Mouse (Mus musculus): Measurements from ENCODE around the gene Anks3. TPM values are rescaled to one million over a fixed set of nuclear protein-coding genes. Genes with fewer than 3 reads are reported as not detected.

The Anks3 gene
- polyA plus RNA-seq, 1 experiment from 2014 or later = 63.0 TPM

GRCm38 (mm10) chr16:4907386-4907785 is 56.6 kb downstream of the Anks3 start:
- Histone ChIP-seq H3K4me1 (replicated peaks) (peaks cover 12% of the 10 kb centered on the region), H3K9me3 (no peaks in the 10 kb centered on the region), H3K9ac (replicated peaks) (0 out of 2 replicates have a peak overlapping the region, but pooled peaks have one; percentile 27), H3K4me2 (no peak overlapping the region), H3K27ac (0 out of 2 replicates have a peak overlapping the region, but pooled peaks have one; percentile 7), H3K4me3 (replicated peaks) (no peak overlapping the region), H3K36me3 (peaks cover 53% of the 10 kb centered on the region), H3K27me3 (no peaks in the 10 kb centered on the region)
- no peak for ATAC-seq (ENCODE audit: insufficient number of reproducible peaks, insufficient read depth, low FRiP score, low TSS enrichment, low read depth)
- WGBS = 76% methylated on average over 2 of the region's 2 CpGs

- no peak overlapping the region for H3K4me2 ChIP-seq
- H3K27me3 ChIP-seq = no peaks in the 10 kb centered on the region
These were observed 57.4 kb downstream of the Anks3 start for GRCm38 (mm10) chr16:4906559-4906958.

GRCm38 (mm10) chr16:4905591-4905990 is 58.4 kb downstream of the Anks3 start:
- H3K27ac ChIP-seq = peak overlapping the region; percentile 35; the same call in 1 of the 2 replicates

More at GRCm38 (mm10) chr16:4906559-4906958, 57.4 kb downstream of the Anks3 start:
- Histone ChIP-seq H3K4me1 (replicated peaks) (peaks cover 12% of the 10 kb centered on the region), H3K36me3 (peaks cover 45% of the 10 kb centered on the region), H3K27ac (no peak overlapping the region), H3K4me3 (replicated peaks) (no peak overlapping the region), H3K9ac (replicated peaks) (no peak overlapping the region), H3K9me3 (no peaks in the 10 kb centered on the region)
- ATAC-seq (ENCODE audit: insufficient number of reproducible peaks, insufficient read depth, low FRiP score, low TSS enrichment, low read depth) = no peak

GRCm38 (mm10) chr16:4904878-4905277 is 59.1 kb downstream of the Anks3 start:
- WGBS = 78% methylated on average over 3 of the region's 3 CpGs
- H3K36me3 ChIP-seq = peaks cover 28% of the 10 kb centered on the region
- H3K4me1 ChIP-seq (replicated peaks) = peaks cover 12% of the 10 kb centered on the region
- H3K9me3 ChIP-seq = no peaks in the 10 kb centered on the region
- no peaks in the 10 kb centered on the region for H3K27me3 ChIP-seq
- H3K9ac ChIP-seq (replicated peaks) = no peak overlapping the region
- no peak overlapping the region for H3K27ac ChIP-seq
- no peak overlapping the region for H3K4me2 ChIP-seq
- no peak overlapping the region for H3K4me3 ChIP-seq (replicated peaks)
- ATAC-seq (ENCODE audit: insufficient number of reproducible peaks, insufficient read depth, low FRiP score, low TSS enrichment, low read depth) = no peak

More at GRCm38 (mm10) chr16:4905591-4905990, 58.4 kb downstream of the Anks3 start:
- H3K4me2 ChIP-seq = no peak overlapping the region
- H3K9me3 ChIP-seq = no peaks in the 10 kb centered on the region
- ATAC-seq (ENCODE audit: insufficient number of reproducible peaks, insufficient read depth, low FRiP score, low TSS enrichment, low read depth) = no peak
- H3K36me3 ChIP-seq = peaks cover 35% of the 10 kb centered on the region
- no peaks in the 10 kb centered on the region for H3K27me3 ChIP-seq
- no peak overlapping the region for H3K4me3 ChIP-seq (replicated peaks)
- H3K4me1 ChIP-seq (replicated peaks) = peaks cover 12% of the 10 kb centered on the region
- H3K9ac ChIP-seq (replicated peaks) = no peak overlapping the region
- 8% methylated on average over 1 of the region's 1 CpGs for WGBS

- Histone ChIP-seq H3K27ac (no peak overlapping the region), H3K27me3 (no peaks in the 10 kb centered on the region), H3K9me3 (no peaks in the 10 kb centered on the region), H3K36me3 (peaks cover 15% of the 10 kb centered on the region), H3K9ac (replicated peaks) (no peak overlapping the region), H3K4me3 (replicated peaks) (no peak overlapping the region), H3K4me2 (no peak overlapping the region), H3K4me1 (replicated peaks) (peaks cover 12% of the 10 kb centered on the region)
- ATAC-seq (ENCODE audit: insufficient number of reproducible peaks, insufficient read depth, low FRiP score, low TSS enrichment, low read depth) = no peak
- 71% methylated on average over 6 of the region's 6 CpGs for WGBS
These were observed 60.4 kb downstream of the Anks3 start for GRCm38 (mm10) chr16:4903491-4904102.

GRCm38 (mm10) chr16:4902390-4902789 is 61.6 kb downstream of the Anks3 start:
- H3K4me1 ChIP-seq (replicated peaks) = peaks cover 12% of the 10 kb centered on the region
- ATAC-seq (ENCODE audit: insufficient number of reproducible peaks, insufficient read depth, low FRiP score, low TSS enrichment, low read depth) = no peak
- H3K4me3 ChIP-seq (replicated peaks) = no peak overlapping the region
- H3K27me3 ChIP-seq = no peaks in the 10 kb centered on the region
- H3K9me3 ChIP-seq = no peaks in the 10 kb centered on the region
- peaks cover 6% of the 10 kb centered on the region; the same call in 1 of the 2 replicates for H3K36me3 ChIP-seq
- WGBS = 93% methylated on average over 2 of the region's 2 CpGs
- H3K4me2 ChIP-seq = no peak overlapping the region
- no peak overlapping the region for H3K9ac ChIP-seq (replicated peaks)
- H3K27ac ChIP-seq = no peak overlapping the region

- Histone ChIP-seq H3K4me2 (no peak overlapping the region), H3K9ac (replicated peaks) (no peak overlapping the region), H3K27ac (no peak overlapping the region), H3K9me3 (no peaks in the 10 kb centered on the region), H3K36me3 (no peaks in the 10 kb centered on the region), H3K4me3 (replicated peaks) (no peak overlapping the region), H3K4me1 (replicated peaks) (peaks cover 12% of the 10 kb centered on the region), H3K27me3 (no peaks in the 10 kb centered on the region)
- no peak for ATAC-seq (ENCODE audit: insufficient number of reproducible peaks, insufficient read depth, low FRiP score, low TSS enrichment, low read depth)
- WGBS = 67% methylated on average over 7 of the region's 7 CpGs
These were observed 62.8 kb downstream of the Anks3 start for GRCm38 (mm10) chr16:4901167-4901566.

- 82% methylated on average over 2 of the region's 2 CpGs for WGBS
- H3K4me1 ChIP-seq (replicated peaks) = peaks cover 2% of the 10 kb centered on the region; the same call in 1 of the 2 replicates
These were observed 64.3 kb downstream of the Anks3 start for GRCm38 (mm10) chr16:4899711-4900110.

GRCm38 (mm10) chr16:4898881-4899280 is 65.1 kb downstream of the Anks3 start:
- no peak overlapping the region for H3K27ac ChIP-seq
- no peaks in the 10 kb centered on the region for H3K9me3 ChIP-seq
- 85% methylated on average over 6 of the region's 6 CpGs for WGBS
- no peak overlapping the region for H3K4me3 ChIP-seq (replicated peaks)
- ATAC-seq (ENCODE audit: insufficient number of reproducible peaks, insufficient read depth, low FRiP score, low TSS enrichment, low read depth) = no peak
- H3K36me3 ChIP-seq = peaks cover 10% of the 10 kb centered on the region; the same call in 1 of the 2 replicates
- H3K27me3 ChIP-seq = no peaks in the 10 kb centered on the region
- no peaks in the 10 kb centered on the region; the same call in 1 of the 2 replicates for H3K4me1 ChIP-seq (replicated peaks)
- H3K4me2 ChIP-seq = no peak overlapping the region
- no peak overlapping the region for H3K9ac ChIP-seq (replicated peaks)

More at GRCm38 (mm10) chr16:4899711-4900110, 64.3 kb downstream of the Anks3 start:
- ATAC-seq (ENCODE audit: insufficient number of reproducible peaks, insufficient read depth, low FRiP score, low TSS enrichment, low read depth) = no peak
- H3K4me3 ChIP-seq (replicated peaks) = no peak overlapping the region
- no peak overlapping the region for H3K4me2 ChIP-seq
- H3K9me3 ChIP-seq = no peaks in the 10 kb centered on the region
- H3K27ac ChIP-seq = no peak overlapping the region
- no peaks in the 10 kb centered on the region for H3K27me3 ChIP-seq
- no peak overlapping the region for H3K9ac ChIP-seq (replicated peaks)
- 0 out of 2 replicates have a peak, but pooled peaks cover 1% of the 10 kb centered on the region for H3K36me3 ChIP-seq

GRCm38 (mm10) chr16:4897146-4897730 is 66.8 kb downstream of the Anks3 start:
- no peak overlapping the region for H3K27ac ChIP-seq
- no peak overlapping the region for H3K4me3 ChIP-seq (replicated peaks)
- no peak overlapping the region for H3K9ac ChIP-seq (replicated peaks)
- no peaks in the 10 kb centered on the region for H3K9me3 ChIP-seq
- no peak for ATAC-seq (ENCODE audit: insufficient number of reproducible peaks, insufficient read depth, low FRiP score, low TSS enrichment, low read depth)
- no peak overlapping the region for H3K4me2 ChIP-seq
- no peaks in the 10 kb centered on the region for H3K27me3 ChIP-seq
- 65% methylated on average over 7 of the region's 7 CpGs for WGBS
- peaks cover 14% of the 10 kb centered on the region; the same call in 1 of the 2 replicates for H3K36me3 ChIP-seq
- no peaks in the 10 kb centered on the region; the same call in 1 of the 2 replicates for H3K4me1 ChIP-seq (replicated peaks)

- Histone ChIP-seq H3K36me3 (peaks cover 16% of the 10 kb centered on the region; the same call in 1 of the 2 replicates), H3K27me3 (no peaks in the 10 kb centered on the region), H3K9me3 (no peaks in the 10 kb centered on the region), H3K4me1 (replicated peaks) (no peaks in the 10 kb centered on the region; the same call in 1 of the 2 replicates), H3K27ac (0 out of 2 replicates have a peak overlapping the region, but pooled peaks have one; percentile 41), H3K4me3 (replicated peaks) (no peak overlapping the region), H3K9ac (replicated peaks) (no peak overlapping the region), H3K4me2 (no peak overlapping the region)
- ATAC-seq (ENCODE audit: insufficient number of reproducible peaks, insufficient read depth, low FRiP score, low TSS enrichment, low read depth) = no peak
- WGBS = 77% methylated on average over 5 of the region's 5 CpGs
These were observed 67.6 kb downstream of the Anks3 start for GRCm38 (mm10) chr16:4896249-4897027.

All from limb, embryonic 12.5 days (tissue).